Mouse (Mus musculus): ENCODE data around the gene Ddx50.
"Not testable (repeated sequence)": the region's sequence is repeated elsewhere in the genome, so short reads cannot be mapped to it uniquely, and the experiment has no call there.

Ddx50 gene

GRCm38 (mm10) chr10:62601833-62602176 lies 49.2 kb downstream of the Ddx50 start:
- DNase-seq (ENCODE audit: extremely low spot score, low spot score) = no peak

DNA sequence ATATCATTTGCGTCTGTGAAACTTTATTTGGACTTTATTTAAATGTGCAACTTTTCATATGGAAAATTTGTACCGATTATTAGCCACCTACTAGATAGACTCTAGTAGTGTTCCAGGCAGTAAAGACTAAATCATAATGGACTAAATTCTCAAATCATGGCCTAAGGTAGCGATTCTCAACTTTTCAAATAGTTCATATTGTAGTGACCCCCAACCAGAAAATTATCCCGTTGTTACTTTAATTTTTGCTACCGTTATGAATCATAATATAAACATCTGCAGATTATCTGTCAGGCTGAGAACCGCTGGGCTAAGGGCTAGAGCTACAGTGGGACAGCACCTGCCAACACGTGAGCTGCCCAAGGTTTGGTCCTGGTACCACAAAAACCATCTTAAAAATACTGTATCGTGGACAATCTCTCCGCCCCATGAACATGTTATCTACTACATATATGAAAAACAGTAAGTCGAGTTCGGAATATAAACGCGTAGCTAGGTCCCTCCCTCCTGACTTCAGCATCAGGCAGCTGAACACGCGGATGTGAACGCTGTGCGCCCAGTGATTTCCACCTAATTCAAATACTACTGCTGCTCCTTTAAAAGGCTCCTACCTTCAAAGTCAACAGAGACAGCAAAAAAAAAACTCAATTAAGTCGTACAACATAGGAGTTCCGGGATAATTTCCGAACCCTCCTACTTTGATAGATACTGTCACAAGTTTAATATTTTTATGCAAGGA lies 49.8 kb downstream of the Ddx50 start:
- peak; percentile 26 for DNase-seq (ENCODE audit: extremely low spot score, low spot score)

DNA sequence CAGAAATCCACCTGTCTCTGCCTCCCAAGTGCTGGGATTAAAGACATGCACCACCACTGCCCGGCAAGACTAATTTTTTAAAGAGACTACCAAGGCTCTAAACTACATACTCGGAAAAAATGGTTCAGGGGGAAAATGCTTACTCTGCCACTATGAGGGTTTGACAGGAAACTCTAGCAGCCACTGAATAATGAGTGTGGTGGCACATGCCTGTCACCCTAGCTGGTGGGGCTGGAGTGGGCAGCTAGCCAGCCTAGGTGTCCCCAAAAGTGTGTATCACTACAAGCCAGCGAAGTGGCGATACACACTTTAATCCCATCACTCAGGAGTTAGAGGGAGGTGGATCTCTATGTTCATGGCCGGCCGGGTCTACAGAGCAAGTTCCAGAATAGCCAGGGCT lies 51.0 kb downstream of the Ddx50 start:
- DNase-seq (ENCODE audit: extremely low spot score, low spot score) = no peak

DNA sequence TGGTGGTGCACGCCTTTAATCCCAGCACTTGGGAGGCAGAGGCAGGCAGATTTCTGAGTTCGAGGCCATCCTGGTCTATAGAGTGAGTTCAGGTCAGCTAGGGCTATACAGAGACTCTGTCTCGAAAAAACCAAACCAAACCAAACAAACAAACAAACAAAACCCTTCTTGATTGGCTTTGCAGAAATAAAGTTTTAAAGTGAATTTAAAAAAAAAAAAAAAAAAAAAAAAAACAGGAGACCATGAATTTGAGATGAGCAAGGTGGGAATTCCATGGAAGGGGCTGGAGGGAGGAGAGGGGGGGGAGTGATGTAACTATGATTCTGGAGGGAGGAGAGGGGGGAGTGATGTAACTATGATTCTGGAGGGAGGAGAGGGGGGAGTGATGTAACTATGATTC lies 51.7 kb downstream of the Ddx50 start:
- not testable (repeated sequence) for DNase-seq (ENCODE audit: extremely low spot score, low spot score)

DNA sequence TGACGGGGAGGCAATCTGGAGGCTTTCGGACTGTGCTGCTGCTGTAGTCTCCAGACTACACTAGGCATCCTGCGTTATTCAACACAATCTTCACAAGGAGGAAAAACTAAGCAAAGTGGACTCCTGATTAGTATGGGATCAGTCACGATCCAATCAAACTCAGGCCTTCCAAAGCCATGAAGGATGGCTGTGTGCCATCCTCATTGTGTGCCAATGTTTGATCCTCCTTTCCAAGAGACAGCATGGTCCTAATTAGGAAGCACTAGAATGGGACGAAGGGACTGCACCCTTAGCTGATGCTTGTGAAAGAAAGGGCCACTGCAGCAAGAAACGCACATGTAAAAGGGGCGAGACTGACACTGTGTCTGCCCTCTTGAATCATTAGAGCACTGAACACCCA lies 58.5 kb downstream of the Ddx50 start:
- DNase-seq (ENCODE audit: extremely low spot score, low spot score) = no peak

- peak; percentile 69 for DNase-seq (ENCODE audit: extremely low spot score, low spot score)
These were observed 60.8 kb downstream of the Ddx50 start for GRCm38 (mm10) chr10:62590200-62590599.

DNA sequence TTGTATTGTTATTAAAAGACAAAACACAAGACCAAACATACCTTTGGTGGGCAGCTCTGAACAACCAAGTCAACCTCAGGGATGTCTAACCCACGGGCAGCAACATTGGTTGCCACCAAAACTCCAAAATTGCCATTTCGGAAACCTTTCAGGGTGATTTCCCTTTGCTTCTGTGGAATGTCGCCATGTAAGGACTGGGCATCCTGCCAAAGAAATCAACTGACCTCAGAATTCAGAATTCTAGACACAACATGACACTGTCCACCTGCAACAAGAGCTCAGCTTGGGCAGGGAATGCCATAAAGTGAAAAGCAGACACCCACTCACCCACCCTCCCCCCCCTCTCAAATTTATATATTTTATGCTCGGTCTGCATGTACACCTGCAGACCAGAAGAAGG lies 62.4 kb downstream of the Ddx50 start:
- DNase-seq (ENCODE audit: extremely low spot score, low spot score) = no peak

DNA sequence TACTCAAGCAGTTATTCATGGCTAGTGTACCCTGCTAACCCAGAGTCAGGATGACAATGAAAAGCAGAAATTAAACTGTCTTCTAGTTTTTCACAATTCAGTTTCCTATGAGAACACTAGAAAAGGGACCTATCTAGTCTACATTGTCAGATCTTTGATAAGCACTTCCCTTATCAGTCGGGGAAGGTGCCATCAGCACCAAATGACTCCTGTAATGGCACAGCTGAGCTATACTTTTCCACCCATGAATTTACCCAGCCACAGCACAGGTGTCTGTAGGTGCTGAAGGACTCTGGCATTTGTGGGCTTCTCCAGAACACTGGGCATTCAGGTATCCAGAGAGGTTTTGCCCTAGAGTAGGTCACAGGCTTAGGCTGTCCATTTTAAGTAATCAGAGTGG lies 67.8 kb downstream of the Ddx50 start:
- DNase-seq (ENCODE audit: extremely low spot score, low spot score) = no peak

DNA sequence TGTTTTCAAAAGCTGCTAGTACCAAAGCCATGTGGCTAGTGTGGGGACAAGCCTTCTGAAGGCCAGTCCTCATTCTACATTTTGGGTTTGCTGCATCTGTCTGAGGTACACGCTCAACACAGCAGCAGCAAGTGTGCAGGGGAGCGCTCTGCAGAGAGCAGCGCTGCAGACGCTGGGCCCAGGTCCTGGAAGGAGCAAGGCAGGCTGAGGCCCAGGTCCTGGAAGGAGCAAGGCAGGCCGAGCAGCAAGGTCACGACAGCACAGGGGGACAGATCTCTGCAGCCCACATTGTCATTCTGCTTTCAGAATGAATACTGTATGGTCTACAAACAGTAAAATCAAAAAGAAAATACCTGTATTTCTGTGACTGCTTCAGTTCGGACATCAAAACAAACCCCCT lies 68.3 kb downstream of the Ddx50 start:
- DNase-seq (ENCODE audit: extremely low spot score, low spot score) = no peak

GRCm38 (mm10) chr10:62582263-62582662 lies 68.8 kb downstream of the Ddx50 start:
- DNase-seq (ENCODE audit: extremely low spot score, low spot score) = no peak

DNA sequence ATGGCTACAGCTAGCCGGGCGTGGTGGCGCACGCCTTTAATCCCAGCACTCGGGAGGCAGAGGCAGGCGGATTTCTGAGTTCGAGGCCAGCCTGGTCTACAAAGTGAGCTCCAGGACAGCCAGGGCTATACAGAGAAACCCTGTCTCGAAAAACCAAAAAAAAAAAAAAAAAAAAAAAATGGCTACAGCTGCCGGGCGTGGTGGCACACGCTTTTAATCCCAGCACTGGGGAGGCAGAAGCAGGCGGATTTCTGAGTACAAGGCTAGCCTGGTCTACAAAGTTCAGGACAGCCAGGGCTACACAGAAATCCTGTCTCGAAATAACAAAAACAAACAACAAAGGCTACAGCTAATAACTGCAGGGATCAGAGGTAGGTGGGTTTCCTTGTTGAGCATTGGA lies 71.9 kb downstream of the Ddx50 start:
- not testable (repeated sequence) for DNase-seq (ENCODE audit: extremely low spot score, low spot score)

DNA sequence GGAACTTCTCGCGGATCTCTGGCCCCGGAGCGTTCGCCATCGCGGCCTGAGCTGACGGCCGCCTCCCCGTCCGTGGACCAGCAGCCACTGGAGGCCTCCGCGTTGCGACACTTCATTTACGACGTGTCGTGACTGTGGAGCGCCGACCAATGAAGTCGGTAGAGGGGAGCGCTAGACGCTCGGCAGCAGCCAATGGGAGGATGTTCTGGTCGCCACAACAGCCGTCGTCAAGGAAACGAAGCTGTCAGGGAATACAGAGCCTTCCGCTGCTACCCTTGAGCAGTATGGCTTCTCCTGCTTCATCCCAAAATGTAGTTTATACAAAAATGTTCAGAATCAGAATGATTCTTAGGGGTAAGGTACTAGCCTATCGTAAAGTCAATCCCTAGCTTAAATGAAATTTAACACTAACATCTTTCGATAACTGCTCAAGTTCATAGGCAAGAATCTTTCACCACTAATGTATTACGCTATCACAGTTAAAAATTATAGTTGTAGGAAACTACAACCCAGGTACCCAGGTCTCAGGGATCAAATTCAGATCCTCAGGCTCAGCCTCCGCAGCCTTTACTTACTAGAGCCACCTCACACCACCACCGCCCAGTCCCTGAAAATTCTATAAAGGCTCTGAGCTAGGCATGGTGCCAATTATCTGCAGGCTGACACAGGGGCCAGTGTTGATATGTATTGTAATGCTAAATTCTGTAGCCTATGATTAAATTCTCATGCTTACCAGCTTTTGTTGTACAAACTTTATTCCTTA lies 72.5 kb downstream of the Ddx50 start, which contains the start of gene Kif1bp:
Kif1bp (minus strand) TSS at position 120 of the 763 bp plus-strand sequence.
- peak; percentile 96 for DNase-seq (ENCODE audit: extremely low spot score, low spot score)

GRCm38 (mm10) chr10:62577673-62578337 lies 73.2 kb downstream of the Ddx50 start:
- no peak for DNase-seq (ENCODE audit: extremely low spot score, low spot score)

DNA sequence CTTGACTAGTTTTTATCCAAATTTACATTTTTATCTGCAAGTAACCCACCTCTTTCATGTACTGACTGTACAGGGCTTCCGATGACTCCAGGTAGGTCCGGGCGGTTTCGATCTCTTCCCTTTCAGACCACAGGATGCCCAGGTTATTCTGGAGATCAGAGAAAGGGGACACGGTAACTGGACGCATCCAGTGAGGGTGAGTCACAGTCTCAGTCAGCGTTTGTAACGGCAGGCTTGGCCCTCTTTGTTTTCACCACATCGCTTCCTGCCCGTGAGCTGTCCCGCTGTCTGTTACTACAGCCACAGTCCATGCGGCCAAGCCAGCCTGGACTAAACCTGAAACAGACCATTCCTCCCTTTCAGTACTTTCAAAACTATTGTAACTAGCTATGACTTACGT lies 76.0 kb downstream of the Ddx50 start:
- DNase-seq (ENCODE audit: extremely low spot score, low spot score) = no peak

DNA sequence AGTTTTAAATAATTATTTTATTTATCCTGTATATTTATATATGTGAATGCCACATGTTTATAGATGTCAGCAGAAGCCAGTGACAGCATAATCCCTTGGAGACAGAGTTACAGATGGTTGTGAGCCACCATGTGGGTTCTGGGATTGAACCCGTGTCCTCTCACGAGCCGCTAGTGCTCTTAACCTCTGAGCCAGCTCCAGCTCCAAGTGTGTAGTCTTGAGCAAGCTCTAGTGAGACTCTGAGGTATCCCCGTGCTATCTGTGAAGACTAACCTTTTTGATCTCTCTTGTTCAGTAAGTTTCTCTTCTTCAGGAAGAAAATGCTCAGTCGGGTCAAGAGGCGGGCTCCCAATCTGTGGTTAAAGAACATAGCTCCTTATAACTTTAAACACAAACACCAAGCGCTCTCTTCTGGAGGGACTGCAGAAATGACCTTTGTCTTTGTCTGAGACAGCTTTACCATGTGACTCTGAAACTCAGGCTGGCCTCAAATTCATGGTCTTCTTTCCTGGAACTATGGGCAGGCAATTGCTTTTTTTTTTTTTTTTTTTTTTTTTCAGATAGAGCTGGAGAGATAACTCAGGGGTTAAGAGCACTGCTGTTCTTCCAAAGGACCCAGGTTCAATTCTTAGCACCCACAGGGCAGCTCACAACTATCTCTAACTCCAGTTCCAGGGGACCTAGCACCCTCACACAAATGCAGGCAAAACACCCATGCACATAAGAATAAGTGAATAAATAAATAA lies 80.7 kb downstream of the Ddx50 start:
- DNase-seq (ENCODE audit: extremely low spot score, low spot score) = no peak

DNA sequence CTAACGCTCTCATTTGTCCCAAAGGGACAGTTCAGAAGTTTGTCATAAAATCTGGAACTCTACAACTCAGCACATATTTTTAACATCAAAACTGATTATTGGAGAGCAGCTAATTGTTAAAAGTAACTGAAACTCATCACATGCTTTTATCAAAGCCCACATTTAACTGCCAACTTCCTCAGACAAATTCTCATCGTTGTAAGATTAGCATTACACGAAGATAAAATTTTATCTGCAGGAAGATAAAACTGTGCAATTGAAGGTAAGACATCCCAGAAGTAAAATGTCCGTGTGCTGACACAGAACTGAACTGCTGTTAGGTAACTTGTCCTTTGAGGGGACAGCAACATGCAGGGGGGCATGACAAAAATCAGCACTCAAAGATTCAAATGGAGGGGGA lies 82.2 kb downstream of the Ddx50 start:
- no peak for DNase-seq (ENCODE audit: extremely low spot score, low spot score)
